9 mouse cellular contexts compared by ENCODE assay signal in genomic region chr2:160649072-160649471, GRCm38 (mm10). TPM values are rescaled to one million over a fixed set of nuclear protein-coding genes. Genes with fewer than 3 reads are reported as not detected.
A peak's percentile ranks its signal among the peaks of the same experiment; 100 is the strongest.
DNase-seq lines count a peak whose midpoint lies in the region; ATAC-seq and TF ChIP-seq lines count a peak whose summit lies in the region.
"Had no signal": no experiment of that assay in that cellular context is flagged by ENCODE, and none has a peak within 500 bp of the region (broad histone marks: within the 10 kb centered on the region; RNA-seq: fewer than 3 reads in every experiment).

No protein-coding gene starts in this region.

- 70% methylated on average over 2 of the region's 2 CpGs for WGBS in kidney, postnatal 0 days
- 85% methylated on average over 2 of the region's 2 CpGs for WGBS in forebrain, embryonic 11.5 days
- WGBS in intestine, postnatal 0 days, result 66% methylated on average over 2 of the region's 2 CpGs

- no peak for TF ChIP-seq POLR2A in myocyte (IDR thresholded peaks at IDR 0.05; ENCODE audit: insufficient read length, low read depth)

- TF ChIP-seq CTCF in kidney, postnatal 0 days (IDR thresholded peaks at IDR 0.05; ENCODE audit: low read depth), result no peak
- no peak for TF ChIP-seq CTCF in intestine, postnatal 0 days (IDR thresholded peaks at IDR 0.05; ENCODE audit: low read depth)

- H3K27me3 ChIP-seq in kidney, postnatal 0 days (ENCODE audit: insufficient read depth, low read length), result no peaks in the 10 kb centered on the region
- H3K27me3 ChIP-seq in forebrain, embryonic 11.5 days (ENCODE audit: control insufficient read depth, insufficient read depth, low read length), result no peaks in the 10 kb centered on the region
- H3K27me3 ChIP-seq in intestine, postnatal 0 days (replicated peaks; ENCODE audit: control insufficient read depth, insufficient read depth, low read length), result no peaks in the 10 kb centered on the region
- no peaks in the 10 kb centered on the region for H3K27me3 ChIP-seq in myocyte (ENCODE audit: control insufficient read depth, insufficient read depth, insufficient read length)

- DNase-seq in kidney, postnatal 0 days (ENCODE audit: low spot score), result no peak
- no peak for DNase-seq in kidney, postnatal 10 days
- DNase-seq in forebrain, embryonic 11.5 days (ENCODE audit: low spot score), result no peak
- no peak for DNase-seq in left cerebral cortex, adult 9 months (ENCODE audit: low spot score in 2 of 2)
- no peak for DNase-seq in adrenal gland, postnatal 25 days
- DNase-seq in gastrocnemius, postnatal 4 days (ENCODE audit: low spot score in 2 of 2), result no peak
- DNase-seq: kidney, adult 8-10 months had no signal

- no peak overlapping the region for H3ac ChIP-seq in myocyte (ENCODE audit: control insufficient read depth, insufficient read length)

- no peaks in the 10 kb centered on the region for H3K9me3 ChIP-seq in kidney, postnatal 0 days (replicated peaks; ENCODE audit: low read length)
- no peaks in the 10 kb centered on the region for H3K9me3 ChIP-seq in forebrain, embryonic 11.5 days (ENCODE audit: control insufficient read depth, low read length)
- H3K9me3 ChIP-seq in intestine, postnatal 0 days (ENCODE audit: control insufficient read depth), result no peaks in the 10 kb centered on the region

- H3K4me3 ChIP-seq in kidney, postnatal 0 days (replicated peaks; ENCODE audit: low read depth, low read length), result 0 out of 2 replicates have a peak overlapping the region, but pooled peaks have one; percentile 100
- peak overlapping the region; percentile 24 for H3K4me3 ChIP-seq in forebrain, embryonic 11.5 days (ENCODE audit: low read depth, low read length)
- H3K4me3 ChIP-seq in intestine, postnatal 0 days (ENCODE audit: low read depth, low read length), result 0 out of 2 replicates have a peak overlapping the region, but pooled peaks have one; percentile 3
- peak overlapping the region; percentile 45 for H3K4me3 ChIP-seq in myocyte

- peak overlapping the region; percentile 55 for H3K4me2 ChIP-seq in kidney, postnatal 0 days (ENCODE audit: low read length)
- H3K4me2 ChIP-seq in forebrain, embryonic 11.5 days (ENCODE audit: low read depth, low read length, severe bottlenecking), result peak overlapping the region; percentile 45; the same call in 1 of the 2 replicates
- H3K4me2 ChIP-seq in intestine, postnatal 0 days (replicated peaks; ENCODE audit: low read depth), result peak overlapping the region; percentile 35
- H3K4me2 ChIP-seq in myocyte (ENCODE audit: low read depth), result peak overlapping the region; percentile 91

- no peak for ATAC-seq in kidney, postnatal 0 days (replicated peaks; ENCODE audit: low FRiP score, low read depth)
- ATAC-seq in forebrain, embryonic 11.5 days (replicated peaks; ENCODE audit: low FRiP score), result no peak
- ATAC-seq in intestine, postnatal 0 days, result no peak

- no peak overlapping the region for H3K27ac ChIP-seq in kidney, postnatal 0 days
- H3K27ac ChIP-seq in forebrain, embryonic 11.5 days (ENCODE audit: low read depth, low read length), result no peak overlapping the region
- H3K27ac ChIP-seq in intestine, postnatal 0 days (ENCODE audit: low read depth, low read length), result no peak overlapping the region

- H3K9ac ChIP-seq in kidney, postnatal 0 days (ENCODE audit: low read depth, low read length), result no peak overlapping the region
- no peak overlapping the region for H3K9ac ChIP-seq in forebrain, embryonic 11.5 days (ENCODE audit: low read length)
- H3K9ac ChIP-seq in intestine, postnatal 0 days (ENCODE audit: low read depth, low read length), result peak overlapping the region; percentile 32; the same call in 1 of the 2 replicates

- H3K36me3 ChIP-seq in kidney, postnatal 0 days (ENCODE audit: insufficient read depth, low read length), result peaks cover 6% of the 10 kb centered on the region; the same call in 1 of the 2 replicates
- H3K36me3 ChIP-seq in forebrain, embryonic 11.5 days (ENCODE audit: control insufficient read depth, insufficient read depth, low read length), result no peaks in the 10 kb centered on the region; the same call in 1 of the 2 replicates
- peaks cover 5% of the 10 kb centered on the region for H3K36me3 ChIP-seq in intestine, postnatal 0 days (ENCODE audit: control insufficient read depth, insufficient read depth)
- no peaks in the 10 kb centered on the region for H3K36me3 ChIP-seq in myocyte (ENCODE audit: control insufficient read depth, insufficient read depth)

- H3K4me1 ChIP-seq in kidney, postnatal 0 days (replicated peaks; ENCODE audit: insufficient read depth, low read length), result peaks cover 8% of the 10 kb centered on the region
- H3K4me1 ChIP-seq in forebrain, embryonic 11.5 days (replicated peaks; ENCODE audit: control insufficient read depth, insufficient read depth, low read length), result peaks cover 6% of the 10 kb centered on the region; the same call in 1 of the 2 replicates
- peaks cover 3% of the 10 kb centered on the region; the same call in 1 of the 2 replicates for H3K4me1 ChIP-seq in intestine, postnatal 0 days (replicated peaks; ENCODE audit: control insufficient read depth, insufficient read depth, low read length)

- H3K79me2 ChIP-seq in myocyte (ENCODE audit: control insufficient read depth, insufficient read depth), result peaks cover 74% of the 10 kb centered on the region

TF ChIP-seq in myocyte, 11 proteins besides CTCF, POLR2A, EP300 and RAD21:
- no peak for TF ChIP-seq MYOG (IDR thresholded peaks at IDR 0.05; ENCODE audit: control insufficient read depth in 1 of 3, insufficient read depth in 1 of 3, insufficient read length in 2 of 3, low read depth in 2 of 3)
- no peak for TF ChIP-seq POLR2AphosphoS2 (IDR thresholded peaks at IDR 0.05; ENCODE audit: insufficient read length, low read depth)
- no peak for TF ChIP-seq E2F4 (IDR thresholded peaks at IDR 0.05; ENCODE audit: insufficient read depth)
- no peak for TF ChIP-seq USF1 (IDR thresholded peaks at IDR 0.05; ENCODE audit: low read depth)
- no peak for TF ChIP-seq REST (IDR thresholded peaks at IDR 0.05; ENCODE audit: insufficient read depth, insufficient read length)
- no peak for TF ChIP-seq TCF3 (IDR thresholded peaks at IDR 0.05; ENCODE audit: insufficient read length, low read depth)
- no peak for TF ChIP-seq MYOD1 (IDR thresholded peaks at IDR 0.05; ENCODE audit: control insufficient read depth in 1 of 3, insufficient read length in 2 of 3, low read depth in 2 of 3)
- no peak for TF ChIP-seq CEBPB (IDR thresholded peaks at IDR 0.05; ENCODE audit: insufficient read depth, poor library complexity, severe bottlenecking)
- no peak for TF ChIP-seq SRF (IDR thresholded peaks at IDR 0.05; ENCODE audit: control insufficient read depth, insufficient read length, low read depth)
- TF ChIP-seq MAX (IDR thresholded peaks at IDR 0.05; ENCODE audit: low read depth), result no peak
- no peak for TF ChIP-seq TCF12 (IDR thresholded peaks at IDR 0.05; ENCODE audit: insufficient read depth, poor library complexity, severe bottlenecking)

RNA-seq across cellular contexts. Expression of gene Top1, which starts 3.4 kb away (rescaled TPM):
- polyA plus RNA-seq in kidney, postnatal 0 days (2015; fragmentation: Nextera tagmentation; extraction: Ambion mirVana), result 56.2 and 58.2 TPM in 2 replicates
- polyA plus RNA-seq in forebrain, embryonic 11.5 days (2014; fragmentation: Nextera tagmentation; extraction: Ambion mirVana), result 118 and 140 TPM in 2 replicates
- polyA plus RNA-seq in intestine, postnatal 0 days (2015; fragmentation: Nextera tagmentation; extraction: Ambion mirVana), result 32.7 and 39.2 TPM in 2 replicates
- polyA plus RNA-seq in myocyte (2012; fragmentation: generic; extraction: Trizol), result 37.2 TPM
- total RNA-seq in adrenal gland, postnatal 25 days (2021), result 89.8 and 97.7 TPM in 2 replicates
- total RNA-seq in gastrocnemius, postnatal 4 days (2021), result 10 to 100 TPM; 70.6 to 73.3 TPM

Comparison
In these comparisons a context has a peak if more than half of its experiments do, and no peak if none do; other contexts are left out.
1. H3K4me2 ChIP-seq: peak in every context shown above with its lines; median percentile 91 in myocyte; 55 in kidney, postnatal 0 days; 45 in forebrain, embryonic 11.5 days; 35 in intestine, postnatal 0 days.
2. H3K4me3 ChIP-seq: peak in every context shown above with its lines; median percentile 100 in kidney, postnatal 0 days; 45 in myocyte; 24 in forebrain, embryonic 11.5 days; 3 in intestine, postnatal 0 days.